Mouse (Mus musculus) lung, embryonic 14.5 days (tissue): Measurements from ENCODE around the gene Il2rg. TPM values are rescaled to one million over a fixed set of nuclear protein-coding genes. Genes with fewer than 3 reads are reported as not detected.
A peak's percentile ranks its signal among the peaks of the same experiment; 100 is the strongest.

Experiments used
- ATAC-seq: fragments of 200-750 bp; cut with Nextera tagmentation; 2 replicates; pipeline ENCODE4 v1.8.0; 2017; ENCODE audit warnings: mild to moderate bottlenecking, moderate TSS enrichment, moderate library complexity; ENCODE audit not compliant: insufficient read depth
- DNase-seq: peaks from one replicate; pipeline ENCODE4 v3.0.0-alpha.2; 2015
- H3K27ac ChIP-seq: fragments of 300-500 bp; sonication (generic); 2 replicates; pipeline ENCODE4 v1.5.1; 2014; ENCODE audit warnings: low read depth, mild to moderate bottlenecking, moderate library complexity
- H3K27me3 ChIP-seq: fragments of 300-500 bp; sonication (generic); 2 replicates; pipeline ENCODE4 v1.6.1; 2014; ENCODE audit warnings: low read length, control low read depth; ENCODE audit not compliant: insufficient read depth
- H3K36me3 ChIP-seq: fragments of 300-500 bp; sonication (generic); 2 replicates; pipeline ENCODE4 v1.6.1; 2014; ENCODE audit warnings: control low read depth; ENCODE audit not compliant: insufficient read depth
- H3K4me1 ChIP-seq: fragments of 300-500 bp; sonication (generic); 2 replicates; pipeline ENCODE4 v1.6.1; 2014; ENCODE audit warnings: antibody characterized with exemption, control low read depth; ENCODE audit not compliant: insufficient read depth
- H3K4me2 ChIP-seq: fragments of 300-500 bp; sonication (generic); 2 replicates; pipeline ENCODE4 v1.6.1; 2014; ENCODE audit warnings: mild to moderate bottlenecking
- H3K4me3 ChIP-seq: fragments of 300-500 bp; sonication (generic); 2 replicates; pipeline ENCODE4 v1.5.1; 2014; ENCODE audit warnings: low read depth, low read length
- H3K9ac ChIP-seq: fragments of 300-500 bp; sonication (generic); 2 replicates; pipeline ENCODE4 v1.6.1; 2014
- H3K9me3 ChIP-seq: fragments of 300-500 bp; sonication (generic); 2 replicates; pipeline ENCODE4 v1.6.1; 2016; ENCODE audit warnings: low read depth, low read length, control low read depth
- CTCF ChIP-seq: IDR thresholded peaks from 2 replicates; pipeline ENCODE4 v1.5.1; 2016; ENCODE audit warnings: antibody characterized with exemption, low read depth
- WGBS: fragments of 180-500 bp; shearing (Covaris S2); extraction: QIAGEN DNeasy Blood & Tissue Kit; methylation state at CpG from one replicate; pipeline ENCODE4 v1.1.7; 2014; 5-methylcytosine and 5-hydroxymethylcytosine counted together
- polyA plus RNA-seq: library from polyadenylated mRNA; unstranded; fragments of >200 nt; fragmentation: Nextera tagmentation; extraction: Ambion mirVana; gene quantifications from 2 replicates; pipeline ENCODE4 v1.2.1, GENCODE M21; 2014

Gene Il2rg
- polyA plus RNA-seq, 1 experiment from 2014 or later, result 17.9 TPM

DNA sequence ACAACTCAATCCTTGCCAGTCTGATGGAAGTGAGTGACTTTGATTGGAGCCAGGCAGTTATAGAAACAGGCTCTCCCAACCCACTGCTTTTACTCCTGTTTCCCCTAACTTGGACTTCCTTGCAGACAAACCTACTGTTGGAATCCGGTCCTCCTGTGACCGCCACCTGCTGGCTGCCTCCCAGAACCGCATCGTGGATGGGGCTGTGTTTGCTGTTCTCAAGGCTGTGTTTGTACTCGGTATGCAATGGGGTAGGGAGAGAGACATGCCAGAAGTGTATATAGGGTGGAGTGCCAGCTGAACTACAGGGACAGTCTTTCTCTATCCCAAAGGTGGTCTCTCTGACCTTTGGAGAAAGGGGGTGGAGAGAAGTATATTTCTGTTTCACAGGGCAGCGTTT lies 17.5 kb upstream of the Il2rg start:
- DNase-seq (peak; percentile 76), ATAC-seq (peak; percentile 38; the same call in 1 of the 2 replicates)

DNA sequence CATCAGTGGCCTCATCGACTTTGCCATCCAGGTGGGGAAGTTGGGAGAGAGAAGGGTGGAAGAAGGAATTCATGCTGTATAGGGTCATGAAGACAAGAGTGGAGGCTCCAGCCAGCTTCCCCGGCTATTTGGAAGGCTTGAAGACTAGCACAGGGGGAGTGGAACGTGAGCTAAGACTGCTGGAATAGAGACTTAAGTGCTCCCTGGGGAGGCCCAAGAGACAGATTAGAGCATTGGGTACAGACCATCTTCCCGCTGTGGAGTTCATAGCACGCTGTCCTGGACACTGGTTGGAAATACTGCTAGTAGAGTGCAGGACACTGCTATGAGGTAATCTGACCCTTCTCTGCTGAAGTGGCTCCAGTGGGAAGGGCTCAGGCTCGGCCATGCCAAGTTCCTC lies 14.8 kb upstream of the Il2rg start:
- no peaks in the 10 kb centered on the region for H3K9me3 ChIP-seq
- peaks cover 78% of the 10 kb centered on the region for H3K36me3 ChIP-seq
- 76% methylated on average over 6 of the region's 6 CpGs for WGBS
- H3K27me3 ChIP-seq, result no peaks in the 10 kb centered on the region
- no peak overlapping the region for H3K4me2 ChIP-seq
- no peak overlapping the region for H3K4me3 ChIP-seq
- ATAC-seq (no peak), DNase-seq (no peak)
- no peak overlapping the region for H3K27ac ChIP-seq
- TF ChIP-seq CTCF, result no peak
- H3K9ac ChIP-seq, result no peak overlapping the region
- H3K4me1 ChIP-seq, result no peaks in the 10 kb centered on the region

More for the DNA sequence above, 17.5 kb upstream of the Il2rg start:
- Histone ChIP-seq H3K4me1 (no peaks in the 10 kb centered on the region), H3K9ac (no peak overlapping the region), H3K27ac (no peak overlapping the region), H3K27me3 (no peaks in the 10 kb centered on the region), H3K9me3 (no peaks in the 10 kb centered on the region), H3K36me3 (peaks cover 83% of the 10 kb centered on the region), H3K4me3 (no peak overlapping the region), H3K4me2 (no peak overlapping the region)
- TF ChIP-seq CTCF, result peak; percentile 81
- 24% methylated on average over 6 of the region's 6 CpGs for WGBS

DNA sequence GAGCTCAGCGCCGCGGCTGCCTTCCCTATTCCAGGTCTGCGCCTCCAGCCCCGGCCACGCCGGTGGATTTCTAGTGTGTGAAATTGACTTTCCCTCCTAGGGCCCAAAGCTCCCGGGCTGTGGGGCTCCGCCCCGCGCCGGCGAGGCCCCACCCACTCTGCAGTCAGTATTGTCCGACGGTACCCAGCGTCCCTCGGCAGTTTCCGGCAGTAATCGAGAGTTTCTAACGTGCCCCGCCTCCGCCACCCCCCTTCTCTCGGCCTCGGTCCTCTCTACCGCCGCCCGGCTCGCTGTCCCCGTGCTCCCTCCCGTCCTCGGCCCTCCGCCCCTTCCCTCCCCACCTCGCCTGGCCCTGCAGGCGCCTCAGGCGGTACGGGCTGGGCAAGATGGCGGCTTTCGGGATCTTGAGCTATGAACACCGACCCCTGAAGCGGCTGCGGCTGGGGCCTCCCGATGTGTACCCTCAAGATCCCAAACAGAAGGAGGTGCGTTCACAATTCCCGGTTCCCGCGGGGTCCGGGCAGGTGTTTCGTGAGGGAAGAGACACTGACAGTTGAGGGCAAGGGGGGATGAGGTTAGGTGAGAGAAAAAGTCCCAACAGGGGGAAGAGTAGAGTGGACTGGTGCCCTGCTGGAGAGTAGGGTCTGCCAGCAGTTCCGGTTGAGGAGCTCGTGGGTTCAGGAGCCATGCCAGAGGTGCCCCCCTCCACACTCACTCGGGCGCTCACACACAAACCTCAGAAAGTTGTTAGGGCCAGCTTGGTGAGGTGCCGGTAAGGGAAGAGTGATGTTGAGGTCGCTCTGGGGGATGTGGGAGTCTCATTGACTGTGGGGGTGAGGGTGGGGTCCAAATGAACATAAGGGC lies 6.1 kb upstream of the Il2rg start, which contains the start of gene Med12:
Med12 (plus strand) TSS at position 156 of the 864 bp plus-strand sequence.
- no peak for TF ChIP-seq CTCF
- Histone ChIP-seq H3K4me1 (no peaks in the 10 kb centered on the region), H3K27me3 (no peaks in the 10 kb centered on the region), H3K9ac (peak within 1 kb of the TSS; percentile 68), H3K27ac (peak within 1 kb of the TSS; percentile 67; the same call in 1 of the 2 replicates), H3K36me3 (peaks cover 29% of the 10 kb centered on the region), H3K4me2 (peak within 1 kb of the TSS; percentile 62), H3K9me3 (no peaks in the 10 kb centered on the region), H3K4me3 (peak within 1 kb of the TSS; percentile 56)
- peak; percentile 92 for DNase-seq
- ATAC-seq, result peak; percentile 98
- 10% methylated on average over 50 of the region's 54 CpGs for WGBS

DNA sequence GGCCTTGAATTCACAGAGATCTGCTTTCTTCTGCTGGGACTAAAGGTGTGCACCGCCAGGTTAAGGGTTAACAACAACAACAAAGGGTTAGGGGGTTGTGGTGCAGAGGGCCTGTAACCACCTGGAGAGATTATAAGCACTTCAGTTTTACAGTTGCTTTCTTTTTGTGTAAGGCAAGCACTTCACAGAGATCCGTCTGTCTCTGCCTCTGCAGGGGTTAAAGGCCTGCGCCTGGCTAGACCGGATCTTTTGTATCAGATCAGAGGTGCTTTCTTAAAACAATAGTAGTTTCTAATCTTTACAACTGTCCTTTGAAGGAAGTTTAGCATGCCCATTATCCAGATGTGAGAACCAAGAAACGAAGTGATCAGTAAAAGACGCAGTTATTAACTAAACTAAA lies 5.4 kb upstream of the Il2rg start:
- no peaks in the 10 kb centered on the region for H3K9me3 ChIP-seq
- TF ChIP-seq CTCF, result no peak
- peak overlapping the region; percentile 56 for H3K4me3 ChIP-seq
- peaks cover 23% of the 10 kb centered on the region for H3K36me3 ChIP-seq
- peak; percentile 29; the same call in 1 of the 2 replicates for ATAC-seq
- peak; percentile 14 for DNase-seq
- no peak overlapping the region for H3K27ac ChIP-seq
- H3K9ac ChIP-seq, result peak overlapping the region; percentile 40
- no peaks in the 10 kb centered on the region for H3K27me3 ChIP-seq
- no peaks in the 10 kb centered on the region for H3K4me1 ChIP-seq
- peak overlapping the region; percentile 53 for H3K4me2 ChIP-seq
- 22% methylated on average over 6 of the region's 6 CpGs for WGBS

DNA sequence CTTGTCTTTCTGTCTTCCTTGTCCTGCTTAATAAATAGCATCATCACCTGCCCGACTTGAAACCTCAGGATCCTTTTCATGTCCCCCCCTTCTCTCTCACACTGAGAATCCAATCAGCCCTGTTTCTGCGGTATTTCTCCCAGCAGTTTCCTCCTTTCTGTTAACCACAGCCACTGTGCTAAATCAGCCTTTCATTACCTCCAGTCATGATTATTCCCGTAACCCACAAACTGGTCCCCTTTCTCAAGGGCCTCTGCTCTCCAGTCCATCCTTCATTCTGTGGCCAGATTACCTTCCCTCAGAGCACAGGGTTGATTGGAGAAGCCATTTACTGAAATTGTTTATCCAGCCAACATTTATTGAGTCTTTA lies 685 bp upstream of the Il2rg start, which contains the start of gene Gm20489:
Gm20489 (minus strand) TSS at position 269 of the 370 bp plus-strand sequence.
- H3K36me3 ChIP-seq, result no peaks in the 10 kb centered on the region
- DNase-seq (no peak), ATAC-seq (no peak)
- no peak within 1 kb of the TSS for H3K4me3 ChIP-seq
- H3K9me3 ChIP-seq, result no peaks in the 10 kb centered on the region
- no peak within 1 kb of the TSS for H3K4me2 ChIP-seq
- no peak within 1 kb of the TSS for H3K9ac ChIP-seq
- no peaks in the 10 kb centered on the region for H3K27me3 ChIP-seq
- no peaks in the 10 kb centered on the region for H3K4me1 ChIP-seq
- H3K27ac ChIP-seq, result no peak within 1 kb of the TSS
- no peak for TF ChIP-seq CTCF
- 51% methylated on average over 3 of the region's 3 CpGs for WGBS

DNA sequence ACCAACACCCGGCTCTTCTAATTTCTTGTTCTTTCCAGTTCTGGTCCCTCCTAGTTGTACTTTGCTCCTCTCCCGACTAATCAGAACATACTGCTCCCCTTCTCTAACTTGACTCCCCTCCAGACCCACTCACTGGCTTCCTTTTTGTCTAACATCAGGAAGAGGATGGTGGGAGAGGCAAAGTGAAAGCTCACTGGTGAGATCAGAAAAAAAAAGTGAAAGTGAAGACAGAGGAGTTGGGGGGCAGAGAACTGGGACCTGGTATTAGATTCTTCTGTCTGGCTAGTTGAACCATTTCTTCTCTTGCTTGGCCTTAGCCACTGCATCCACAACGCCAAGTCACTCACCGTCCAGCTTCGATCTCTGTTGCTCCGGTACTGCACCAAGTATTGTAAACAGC lies 1.4 kb downstream of the Il2rg start:
- Histone ChIP-seq H3K4me2 (no peak overlapping the region), H3K27ac (no peak overlapping the region), H3K27me3 (no peaks in the 10 kb centered on the region), H3K36me3 (no peaks in the 10 kb centered on the region), H3K9ac (no peak overlapping the region), H3K4me1 (no peaks in the 10 kb centered on the region), H3K9me3 (no peaks in the 10 kb centered on the region), H3K4me3 (no peak overlapping the region)
- WGBS, result 86% methylated on average over 6 of the region's 6 CpGs
- DNase-seq, result no peak
- ATAC-seq, result no peak
- no peak for TF ChIP-seq CTCF

DNA sequence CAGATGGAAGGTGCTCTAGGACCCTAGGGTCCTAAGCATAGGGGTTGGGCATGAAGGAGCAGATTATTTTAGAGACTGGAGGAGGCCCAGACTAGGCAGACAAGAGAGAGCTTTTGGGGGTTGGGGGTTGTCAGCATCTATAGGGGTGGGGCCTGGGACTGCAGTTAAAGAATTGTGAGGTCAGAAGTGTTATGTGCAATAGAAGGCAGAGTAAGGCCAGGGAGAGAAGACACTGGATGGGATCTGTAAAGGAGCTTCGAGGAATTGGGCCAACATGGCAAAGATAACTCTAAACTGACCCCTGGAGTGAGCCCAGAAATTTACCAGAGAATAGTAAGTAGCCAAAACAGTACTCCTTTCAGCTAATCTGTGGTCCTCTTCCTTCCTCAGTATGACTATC lies 4.2 kb downstream of the Il2rg start, which contains the start of gene Gm614:
Gm614 (minus strand) TSS at position 101 of the 400 bp plus-strand sequence.
- no peak for TF ChIP-seq CTCF
- Histone ChIP-seq H3K4me3 (no peak within 1 kb of the TSS), H3K27me3 (no peaks in the 10 kb centered on the region), H3K36me3 (no peaks in the 10 kb centered on the region), H3K27ac (no peak within 1 kb of the TSS), H3K9ac (no peak within 1 kb of the TSS), H3K9me3 (no peaks in the 10 kb centered on the region), H3K4me1 (no peaks in the 10 kb centered on the region), H3K4me2 (no peak within 1 kb of the TSS)
- DNase-seq (no peak), ATAC-seq (no peak)
- WGBS, result 67% methylated on average over 1 of the region's 1 CpGs
